Mouse (Mus musculus): ENCODE measurements around the gene Pcsk7.

Gene Pcsk7

GRCm38 (mm10) chr9:45906355-45907077, at the start of gene Pcsk7, which contains the start of gene Rnf214:
TSS of gene Pcsk7 (plus strand) at chr9:45906497.
TSS of gene Rnf214 (minus strand) at chr9:45906911.
- DNase-seq = peak; percentile 95

GRCm38 (mm10) chr9:45859364-45859763, 46.9 kb upstream of the Pcsk7 start:
- no peak for DNase-seq

- no peak for DNase-seq
Measured at GRCm38 (mm10) chr9:45861813-45862212, 44.5 kb upstream of the Pcsk7 start.

DNA sequence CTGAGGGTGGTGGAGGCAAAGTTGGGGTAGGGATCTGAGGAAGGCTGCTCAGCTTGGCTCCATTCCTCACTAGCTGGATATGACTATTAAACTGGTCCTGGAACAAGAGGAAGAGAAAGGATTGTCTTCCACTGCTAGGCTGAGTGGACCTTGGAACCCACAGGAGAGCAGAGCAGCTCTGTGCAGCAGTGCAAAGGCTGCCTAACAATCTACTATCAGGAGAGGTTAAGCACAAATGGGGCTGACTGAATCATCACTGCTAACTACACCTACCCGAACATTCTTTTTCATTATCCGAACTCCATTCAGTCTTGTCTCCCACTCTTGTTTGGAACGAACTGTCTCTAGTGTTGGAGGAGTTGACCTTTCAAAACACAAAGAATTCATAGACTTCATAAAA, 37.1 kb upstream of the Pcsk7 start:
- DNase-seq = no peak

DNA sequence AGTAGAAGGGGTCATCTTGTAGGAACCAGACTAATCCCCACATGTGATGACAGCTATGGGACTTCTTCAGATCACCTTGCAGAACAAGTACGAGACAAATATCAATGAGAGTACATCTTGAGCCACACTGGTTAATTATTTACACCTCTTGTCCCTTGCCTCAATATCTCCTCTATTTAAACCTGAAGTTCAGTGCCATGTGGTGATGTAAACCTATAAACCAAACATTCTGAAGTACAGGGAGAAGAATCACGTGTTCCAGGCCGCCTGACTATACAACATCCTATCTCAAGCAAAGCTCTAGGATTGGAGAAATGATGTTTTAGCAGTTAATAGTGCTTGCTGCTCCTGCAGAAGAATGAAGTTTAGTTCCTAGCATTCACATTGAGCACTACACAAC, 36.0 kb upstream of the Pcsk7 start:
- no peak for DNase-seq

- peak; percentile 49 for DNase-seq
Measured at GRCm38 (mm10) chr9:45877928-45878327, 28.4 kb upstream of the Pcsk7 start.

GRCm38 (mm10) chr9:45893681-45894080, 12.6 kb upstream of the Pcsk7 start:
- DNase-seq = no peak

- DNase-seq = no peak
Measured at GRCm38 (mm10) chr9:45905196-45905595, 1.1 kb upstream of the Pcsk7 start.

GRCm38 (mm10) chr9:45905811-45906237, 473 bp upstream of the Pcsk7 start:
- DNase-seq = no peak

DNA sequence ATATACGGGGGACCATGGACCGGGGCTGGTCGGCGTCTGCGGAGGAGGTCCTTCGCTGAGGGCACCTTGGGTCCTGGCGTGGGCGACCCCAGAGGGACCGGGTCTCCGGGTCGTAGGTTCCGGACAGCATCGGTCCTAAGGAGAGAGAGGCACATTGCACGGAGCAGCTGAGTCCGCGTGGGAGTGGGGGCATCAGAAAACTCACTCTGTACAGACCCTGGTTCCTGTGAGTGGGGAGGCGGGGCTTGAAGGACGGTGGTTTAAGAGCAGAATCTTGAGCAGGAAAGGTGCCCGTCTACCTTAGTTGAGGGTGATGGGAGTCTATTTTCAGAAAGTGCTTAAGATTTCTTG, 756 bp downstream of the Pcsk7 start:
- DNase-seq = no peak

DNA sequence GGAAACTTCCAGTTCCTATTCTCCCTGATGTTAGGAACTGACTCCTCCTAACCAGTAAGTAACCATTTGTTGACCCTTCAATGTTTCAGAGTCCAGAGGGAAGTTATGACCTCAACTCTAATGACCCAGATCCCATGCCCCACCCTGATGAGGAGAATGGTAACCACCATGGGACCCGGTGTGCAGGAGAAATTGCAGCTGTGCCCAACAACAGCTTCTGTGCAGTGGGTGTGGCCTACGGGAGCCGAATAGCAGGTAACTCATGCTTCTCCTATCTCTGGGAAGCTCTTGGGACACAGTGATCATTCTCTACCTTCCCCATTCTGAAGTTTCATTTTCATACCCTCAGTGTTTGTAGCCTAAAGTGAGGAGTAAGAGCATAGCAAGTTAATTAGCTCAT, 4.7 kb downstream of the Pcsk7 start:
- no peak for DNase-seq

DNA sequence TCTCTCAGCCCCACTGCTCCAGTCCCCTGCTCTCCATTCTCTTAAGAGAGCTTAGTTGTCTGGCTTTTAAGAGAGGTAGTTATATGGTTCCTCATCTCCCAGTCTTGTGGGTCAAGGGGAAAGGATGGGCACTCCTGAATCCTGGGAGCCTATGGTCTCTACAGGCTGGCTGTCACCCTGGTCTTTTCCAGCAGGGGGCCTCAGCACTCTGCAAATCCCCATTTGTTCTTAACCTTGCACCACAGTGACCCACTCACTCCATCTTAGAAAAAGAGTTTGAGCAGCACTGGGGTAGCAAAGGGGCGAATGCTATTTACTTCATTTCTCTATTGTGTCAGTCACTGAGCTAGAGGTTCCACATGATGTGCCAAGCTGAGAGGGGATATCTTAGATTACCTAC, 5.4 kb downstream of the Pcsk7 start:
- DNase-seq = peak; percentile 80

GRCm38 (mm10) chr9:45915659-45916058, 9.4 kb downstream of the Pcsk7 start:
- no peak for DNase-seq

- no peak for DNase-seq
Measured at GRCm38 (mm10) chr9:45917041-45917934, 11.0 kb downstream of the Pcsk7 start.

- DNase-seq = no peak
Measured at GRCm38 (mm10) chr9:45919895-45920294, 13.6 kb downstream of the Pcsk7 start.

DNA sequence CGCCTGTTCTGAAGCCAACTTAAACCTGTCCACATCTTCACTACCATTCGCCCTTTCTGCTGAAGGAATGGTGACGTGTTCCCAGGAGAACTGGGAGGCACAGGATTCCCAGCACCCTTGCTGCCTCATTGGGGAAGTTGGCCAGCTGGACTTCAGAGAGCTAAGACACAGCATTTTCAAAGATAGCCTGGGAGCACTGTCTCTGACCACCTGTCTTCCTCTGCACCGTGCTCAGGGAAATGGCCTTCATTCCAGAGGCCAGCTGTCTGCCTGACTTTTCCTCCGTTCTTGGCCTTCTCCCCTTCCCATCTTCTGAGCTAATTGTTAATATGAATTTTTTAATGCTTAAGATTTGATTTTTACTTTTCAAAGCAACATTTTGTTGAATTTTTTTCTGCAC, 23.0 kb downstream of the Pcsk7 start:
- no peak for DNase-seq

DNA sequence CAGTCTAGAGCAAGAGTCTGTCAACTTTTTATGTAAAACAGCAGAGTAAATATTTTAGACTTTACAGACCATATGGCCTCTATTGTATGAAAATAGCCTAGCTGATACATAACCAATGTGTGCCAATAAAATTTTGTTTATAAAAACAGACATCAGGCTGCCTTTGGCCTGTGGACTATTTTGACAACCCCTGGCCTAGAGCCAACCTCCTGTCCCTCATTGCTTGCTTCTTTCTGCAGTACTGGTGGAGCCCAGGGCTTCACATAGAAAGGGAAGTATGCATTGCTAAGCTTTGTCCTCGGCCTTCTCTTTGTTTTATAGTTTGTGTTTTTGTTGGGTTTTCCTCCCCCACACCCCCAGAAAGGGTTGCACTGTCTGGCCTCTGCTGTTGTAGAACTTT, 25.7 kb downstream of the Pcsk7 start:
- DNase-seq = no peak

DNA sequence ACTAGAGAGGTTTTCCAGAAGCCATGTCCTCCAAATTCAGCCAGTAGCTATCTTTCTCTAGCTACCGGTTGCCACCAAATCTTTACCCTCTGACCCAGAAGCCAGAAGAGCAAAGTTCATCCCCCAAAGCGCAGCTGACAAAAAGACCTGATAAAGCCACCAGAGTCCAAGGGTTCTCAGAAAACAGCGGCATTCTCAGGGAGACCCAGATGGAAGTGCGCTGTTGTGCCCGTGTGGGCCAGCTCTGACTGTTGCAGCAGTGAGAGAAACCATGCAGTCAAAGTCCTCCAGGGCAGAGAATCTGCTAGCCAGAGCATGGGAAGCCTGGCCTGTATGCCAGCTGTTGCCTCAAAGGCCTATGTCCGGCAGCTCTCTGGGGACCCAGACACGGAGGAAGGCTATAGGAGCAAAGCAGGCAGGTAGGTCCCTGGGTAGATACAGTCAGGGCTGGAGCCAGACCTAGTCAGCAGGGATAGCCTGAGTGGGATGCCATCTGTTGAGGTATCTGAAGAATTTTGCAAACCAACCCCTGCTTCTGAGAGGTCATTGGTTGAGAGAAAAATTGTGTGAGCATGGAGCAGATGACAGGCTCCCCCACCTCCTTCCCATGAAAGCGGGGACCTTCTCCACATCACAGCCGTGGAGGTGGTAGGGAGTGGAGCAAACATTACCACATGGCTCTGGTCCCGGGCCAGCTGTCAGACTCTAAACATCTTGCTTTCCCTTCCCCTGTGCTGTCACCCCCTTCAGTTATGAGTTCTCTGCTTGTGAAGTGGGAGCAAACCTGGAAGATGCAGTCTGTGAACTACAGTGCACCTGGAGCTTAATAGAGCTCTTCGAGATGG, 26.5 kb downstream of the Pcsk7 start:
- no peak for DNase-seq

DNA sequence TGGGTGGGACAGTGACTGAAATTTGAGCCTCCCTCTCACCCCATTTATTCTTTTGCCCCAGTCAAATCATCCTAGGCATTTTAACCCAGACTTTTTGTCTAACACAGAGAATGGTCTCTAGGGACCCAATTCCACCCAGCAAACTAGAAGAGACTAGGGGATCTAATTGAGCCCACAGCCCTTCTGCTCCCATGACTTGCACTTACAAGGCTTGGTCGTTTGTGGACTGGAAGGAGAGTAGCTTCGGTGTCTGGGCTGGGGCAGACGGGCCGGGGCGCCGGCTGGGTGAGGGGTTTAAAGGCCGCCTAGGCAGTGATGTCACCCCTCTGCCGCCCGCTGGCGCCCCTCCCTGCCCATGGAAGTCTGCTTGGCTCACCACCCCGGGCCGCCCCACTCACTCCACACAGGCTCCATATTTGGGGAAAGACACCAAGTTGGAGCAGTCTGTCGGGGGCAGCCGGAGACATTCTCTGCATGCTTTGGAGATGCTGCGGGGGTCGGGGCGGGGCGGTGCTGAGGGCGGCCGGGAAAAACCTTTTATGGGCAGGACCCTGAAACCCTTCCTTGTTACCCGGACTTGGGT, 29.4 kb downstream of the Pcsk7 start, which contains the start of gene Tagln:
Gene Tagln, minus strand, starts transcription at position 431 of the 583 bp plus-strand sequence.
- DNase-seq = no peak

- peak; percentile 61 for DNase-seq
Measured at GRCm38 (mm10) chr9:45936883-45937282, 30.6 kb downstream of the Pcsk7 start.

- no peak for DNase-seq
Measured at GRCm38 (mm10) chr9:45938088-45938487, 31.8 kb downstream of the Pcsk7 start.

DNA sequence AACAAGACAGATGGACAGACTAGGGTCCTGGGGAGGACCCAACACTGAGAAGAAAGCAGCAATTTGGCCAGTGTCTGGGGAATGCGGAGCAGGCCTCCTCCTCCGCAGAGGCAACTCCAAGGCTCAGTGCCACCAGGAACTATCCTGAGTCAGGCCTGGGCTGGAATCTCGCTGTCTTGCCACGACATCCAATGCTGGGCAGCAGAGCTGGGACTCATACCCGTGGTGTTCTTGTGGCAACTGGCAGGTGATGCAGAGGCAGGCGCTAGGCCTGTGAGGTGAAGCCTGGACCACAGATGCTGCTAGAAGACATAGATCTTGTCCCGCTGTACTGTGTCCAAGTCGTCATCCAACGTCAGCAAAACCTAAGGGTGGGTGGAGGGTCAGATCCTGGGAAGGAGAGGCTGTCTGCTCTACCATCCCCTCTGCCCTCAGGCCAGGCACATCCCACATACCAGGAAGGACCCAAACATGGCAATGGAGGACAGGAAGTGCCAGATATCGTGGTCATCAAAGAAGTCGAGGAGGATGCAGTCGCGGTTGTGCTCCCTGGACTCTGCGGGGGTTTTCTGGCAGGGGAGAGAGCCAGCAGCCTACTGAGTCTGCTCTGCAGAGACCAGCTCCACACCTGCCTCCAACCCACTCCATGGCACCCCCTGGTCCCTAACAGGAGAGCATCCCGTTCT, 32.8 kb downstream of the Pcsk7 start:
- no peak for DNase-seq

Data from thymus, postnatal 4 days (tissue).